Mouse (Mus musculus) retina, postnatal 7 days (tissue): ENCODE measurements around the gene Tm9sf3.
A peak's percentile ranks its signal among the peaks of the same experiment; 100 is the strongest.

Source experiments
- DNase-seq: peaks from one replicate; pipeline ENCODE4 v3.0.0-alpha.2; 2012; ENCODE audit warnings: low read depth, low spot score

Tm9sf3 gene

DNA sequence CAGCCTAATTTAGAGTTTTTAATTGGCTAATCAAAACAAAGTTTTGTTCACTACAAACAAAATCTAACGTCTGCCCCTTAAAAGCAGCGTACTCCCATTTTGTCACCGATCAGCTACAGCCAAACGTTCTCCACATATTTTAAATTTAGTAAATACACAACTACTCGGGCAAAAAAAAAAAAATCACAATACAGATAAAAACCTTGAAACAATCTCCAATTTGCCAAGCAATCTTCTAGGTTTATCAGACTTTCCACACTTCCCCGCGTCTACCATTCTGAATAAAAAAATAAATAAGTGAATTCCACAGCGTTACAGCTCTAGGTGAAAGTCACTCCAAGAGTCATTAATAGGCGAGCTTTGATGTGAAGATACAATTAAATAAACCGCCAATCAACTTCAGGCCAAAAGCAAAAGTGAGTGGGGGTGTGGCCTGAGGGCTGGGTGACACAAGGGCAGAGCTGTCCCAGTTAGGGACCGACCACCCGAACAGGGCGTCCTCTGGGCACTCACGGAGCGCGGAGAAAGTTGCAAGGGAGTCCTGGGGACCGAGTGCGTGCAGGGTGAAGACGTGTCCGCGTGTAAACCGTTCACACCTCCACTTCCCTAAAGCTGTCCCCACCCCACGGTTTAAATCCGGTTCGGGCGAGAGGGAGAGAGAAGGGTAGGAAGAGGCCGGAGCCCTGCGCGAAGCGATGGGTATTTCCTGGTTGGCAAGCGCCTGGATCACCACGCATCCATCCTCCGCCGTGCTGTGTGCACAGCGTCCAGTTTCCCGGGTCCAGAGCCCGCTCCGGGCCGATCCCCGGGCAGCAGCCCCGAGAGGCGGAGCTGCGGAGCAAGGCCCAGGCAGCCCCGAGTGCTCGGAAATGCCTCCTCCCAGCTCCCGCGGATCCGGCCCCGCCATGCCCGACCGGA is 826 bp downstream of the Tm9sf3 start:
- peak; percentile 34 for DNase-seq

DNA sequence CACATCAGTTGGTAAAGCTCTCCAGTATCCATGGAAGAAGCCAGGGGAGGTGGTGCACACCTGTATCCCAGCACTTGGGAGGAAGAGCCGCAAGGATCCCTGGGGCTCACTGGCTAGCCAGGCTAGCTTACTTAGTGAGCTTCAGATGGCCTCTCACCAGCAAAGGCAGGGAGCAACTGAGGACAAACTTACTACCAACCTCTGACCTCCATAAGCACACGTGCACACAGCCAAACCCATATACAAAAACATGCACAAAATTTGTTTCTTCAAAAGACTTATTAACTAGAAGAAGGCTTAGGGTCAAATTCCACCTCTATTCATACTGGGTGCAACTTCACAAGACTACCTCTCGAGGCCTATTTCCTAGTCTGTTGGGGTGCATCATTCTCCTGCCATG is 3.1 kb downstream of the Tm9sf3 start:
- DNase-seq: no peak

DNA sequence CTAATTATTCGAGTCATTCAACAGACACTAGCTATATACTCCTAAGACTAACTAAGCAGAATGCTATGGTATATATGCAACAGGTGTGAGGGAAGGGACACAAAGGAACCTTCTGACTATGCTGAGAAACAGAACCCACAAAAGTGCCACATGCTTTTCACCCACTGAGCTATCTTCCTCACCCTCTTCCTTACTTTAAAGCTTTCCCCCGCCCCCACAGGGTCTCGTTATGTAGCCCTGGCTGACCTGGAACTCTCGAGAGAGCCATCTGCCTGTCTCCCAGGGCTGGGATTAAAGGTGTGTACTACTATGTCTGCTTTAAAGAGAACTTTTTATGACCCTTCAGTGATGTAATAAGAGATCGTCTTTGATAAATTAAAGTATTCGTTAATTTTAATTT is 4.5 kb downstream of the Tm9sf3 start:
- no peak for DNase-seq

GRCm38 (mm10) chr19:41258707-41259106 is 5.1 kb downstream of the Tm9sf3 start:
- DNase-seq: no peak

- no peak for DNase-seq
Observed at GRCm38 (mm10) chr19:41254584-41254983, 9.2 kb downstream of the Tm9sf3 start.

- DNase-seq: no peak
Observed at GRCm38 (mm10) chr19:41248968-41249367, 14.8 kb downstream of the Tm9sf3 start.

DNA sequence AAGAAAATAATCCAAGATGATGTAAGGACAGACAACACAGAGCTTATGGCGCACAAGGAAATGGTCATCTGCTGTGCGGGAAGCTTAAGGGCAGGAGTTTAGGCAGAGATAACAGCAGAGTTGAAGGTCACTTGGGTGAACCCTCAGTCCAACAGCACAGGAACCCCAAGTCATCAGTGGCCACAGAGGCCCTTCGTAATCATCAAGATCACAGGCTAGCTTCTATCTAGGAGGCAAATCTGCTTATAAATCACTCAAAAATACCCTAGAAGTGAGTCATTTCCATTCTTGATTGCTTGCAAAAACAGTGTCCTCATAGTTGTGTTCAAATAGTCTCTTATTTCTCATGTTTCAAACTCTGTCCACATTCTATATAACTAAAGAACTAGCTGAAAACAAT is 15.5 kb downstream of the Tm9sf3 start:
- DNase-seq: no peak

DNA sequence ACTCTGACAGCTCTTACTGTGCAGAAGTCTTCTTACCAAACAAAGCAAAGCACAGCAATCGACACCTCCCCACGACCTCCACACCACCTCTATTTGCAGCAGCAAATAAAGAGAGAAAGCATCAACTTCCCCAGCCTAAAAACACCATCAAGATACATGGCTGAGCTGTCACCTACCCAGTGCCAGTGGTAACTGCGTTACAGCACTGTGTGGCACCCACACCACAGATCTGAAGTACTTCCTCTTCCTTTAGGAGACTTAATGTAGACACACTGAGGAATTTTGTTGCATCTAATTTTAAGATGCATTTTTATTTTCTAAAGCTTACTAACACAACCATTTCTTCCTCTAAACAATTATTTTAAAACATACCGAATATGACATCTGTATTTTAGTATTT is 17.5 kb downstream of the Tm9sf3 start:
- no peak for DNase-seq

- DNase-seq: peak; percentile 33
Observed at GRCm38 (mm10) chr19:41244581-41244980, 19.2 kb downstream of the Tm9sf3 start.

GRCm38 (mm10) chr19:41241997-41242396 is 21.8 kb downstream of the Tm9sf3 start:
- DNase-seq: no peak

GRCm38 (mm10) chr19:41233698-41234097 is 30.1 kb downstream of the Tm9sf3 start:
- no peak for DNase-seq

DNA sequence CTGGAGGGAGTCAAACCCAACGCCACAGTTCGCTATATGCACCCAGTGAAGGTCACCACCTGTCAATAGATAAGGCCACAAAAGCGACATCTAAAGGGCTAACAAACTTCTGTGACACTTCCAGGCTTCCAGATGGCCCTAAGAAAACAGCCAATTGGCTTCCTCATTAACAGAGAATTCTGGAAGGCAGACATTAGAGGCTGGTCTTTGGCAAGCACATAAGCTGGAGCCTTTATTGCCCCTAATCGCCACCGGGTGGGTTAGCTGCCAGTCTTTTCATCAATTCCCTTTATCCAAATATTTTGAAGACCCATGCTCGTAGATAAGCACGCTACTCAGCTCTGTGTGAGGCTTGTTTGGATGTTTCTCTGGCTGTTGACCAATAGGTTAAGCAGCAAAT is 55.5 kb downstream of the Tm9sf3 start:
- DNase-seq: no peak

GRCm38 (mm10) chr19:41206811-41207344 is 56.9 kb downstream of the Tm9sf3 start, which contains the start of gene Tll2:
TSS of gene Tll2 (minus strand) at chr19:41206835.
- no peak for DNase-seq

GRCm38 (mm10) chr19:41206041-41206810 is 57.6 kb downstream of the Tm9sf3 start:
- DNase-seq: no peak

GRCm38 (mm10) chr19:41204159-41205081 is 59.4 kb downstream of the Tm9sf3 start:
- no peak for DNase-seq

DNA sequence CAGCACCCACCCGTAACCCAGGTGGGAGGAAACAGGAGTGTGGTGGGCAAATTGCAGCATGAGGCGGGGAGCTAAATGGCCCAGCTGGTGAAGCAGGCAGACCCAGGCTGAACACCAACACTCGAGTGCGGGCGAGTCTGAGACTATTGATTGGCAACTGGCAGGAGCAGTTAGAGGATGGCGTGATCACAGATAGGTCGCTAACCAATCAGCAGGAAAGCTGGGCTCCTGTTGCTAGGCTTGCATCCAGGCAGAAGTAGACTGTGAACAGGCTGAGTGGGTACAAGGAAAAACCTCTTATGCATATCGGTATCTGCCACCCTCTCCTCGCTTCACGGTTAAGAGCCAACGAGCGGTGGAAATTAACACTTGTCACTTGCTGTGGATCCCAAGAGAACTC is 66.2 kb downstream of the Tm9sf3 start:
- no peak for DNase-seq

GRCm38 (mm10) chr19:41193379-41193778 is 70.4 kb downstream of the Tm9sf3 start:
- no peak for DNase-seq

GRCm38 (mm10) chr19:41192953-41193352 is 70.8 kb downstream of the Tm9sf3 start:
- DNase-seq: no peak

GRCm38 (mm10) chr19:41191724-41192123 is 72.1 kb downstream of the Tm9sf3 start:
- DNase-seq: no peak

DNA sequence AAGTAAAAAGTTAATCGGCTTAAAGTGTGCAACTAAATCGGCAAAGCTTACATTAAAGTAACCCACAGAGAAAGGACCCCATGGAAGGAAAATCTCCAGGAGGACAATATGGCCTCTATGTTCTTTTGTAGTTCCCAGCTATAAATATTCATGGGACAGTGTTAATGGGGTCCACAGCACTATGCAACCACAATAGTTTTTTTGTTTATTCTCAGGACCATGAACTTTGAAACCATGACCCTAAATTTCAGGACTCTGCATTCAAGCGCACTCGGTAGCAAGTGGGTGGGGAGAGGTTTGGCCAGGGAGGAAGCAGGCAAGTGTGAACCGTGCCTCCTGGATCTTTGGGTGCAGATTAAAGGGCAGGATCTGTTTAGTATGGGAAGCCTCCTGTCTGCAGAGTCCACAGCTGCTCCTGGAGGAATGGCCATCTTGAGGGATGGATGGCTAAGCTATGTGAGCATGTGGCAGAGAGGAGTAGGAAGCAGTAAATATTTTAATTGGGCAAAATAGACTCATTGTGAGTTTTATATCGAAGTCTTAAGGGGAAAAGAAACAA is 72.8 kb downstream of the Tm9sf3 start:
- DNase-seq: no peak

GRCm38 (mm10) chr19:41177331-41177730 is 86.5 kb downstream of the Tm9sf3 start:
- DNase-seq: peak; percentile 39
